Mouse (Mus musculus): Measurements from ENCODE around the gene Tmem239.

Tmem239 gene

DNA sequence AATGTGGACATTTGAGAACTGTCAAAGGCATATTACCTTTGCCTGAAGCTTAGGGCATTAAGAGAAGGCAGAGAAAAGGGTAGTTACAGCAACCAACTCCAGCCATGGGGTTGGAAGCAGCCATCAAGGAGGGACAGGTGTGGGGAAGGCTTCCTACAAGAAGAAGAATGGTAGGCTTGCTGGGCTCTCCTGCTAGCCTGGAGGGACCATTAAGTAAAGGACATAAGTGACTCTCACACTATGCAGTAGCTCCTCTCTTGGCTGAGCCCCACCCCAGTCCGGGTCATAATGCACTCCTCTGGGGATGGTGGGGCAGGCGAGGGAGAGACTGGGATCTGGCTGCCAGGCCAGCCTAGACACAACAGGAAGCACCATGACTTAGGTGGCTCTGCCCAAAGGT is at the start of gene Tmem239:
Gene Tmem239 (plus strand): TSS at position 301 of the 400 bp plus-strand sequence.
- WGBS: 88% methylated on average over 2 of the region's 2 CpGs

GRCm38 (mm10) chr2:130357551-130357950 is 48.7 kb upstream of the Tmem239 start:
- WGBS: 75% methylated on average over 5 of the region's 5 CpGs

DNA sequence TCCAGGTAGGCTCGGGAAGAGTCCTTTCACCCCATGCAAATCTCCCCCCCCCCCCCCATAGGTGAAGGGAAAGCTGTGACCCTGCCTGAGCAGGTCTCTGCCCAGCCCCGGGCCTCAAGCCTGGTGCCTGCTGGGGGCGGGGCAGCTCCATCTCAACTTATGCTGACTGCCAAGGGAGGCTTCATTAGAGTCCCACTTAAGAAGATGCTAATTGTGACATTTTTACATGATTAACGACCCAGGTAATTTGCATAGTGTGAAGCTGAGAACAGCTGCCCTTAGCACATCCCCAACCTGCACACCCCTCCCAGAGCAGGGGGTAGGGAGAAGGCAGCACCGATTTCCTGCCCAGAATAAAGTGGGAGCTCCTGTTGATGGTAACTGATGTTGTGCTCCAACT is 47.4 kb upstream of the Tmem239 start:
- 27% methylated on average over 5 of the region's 5 CpGs for WGBS

DNA sequence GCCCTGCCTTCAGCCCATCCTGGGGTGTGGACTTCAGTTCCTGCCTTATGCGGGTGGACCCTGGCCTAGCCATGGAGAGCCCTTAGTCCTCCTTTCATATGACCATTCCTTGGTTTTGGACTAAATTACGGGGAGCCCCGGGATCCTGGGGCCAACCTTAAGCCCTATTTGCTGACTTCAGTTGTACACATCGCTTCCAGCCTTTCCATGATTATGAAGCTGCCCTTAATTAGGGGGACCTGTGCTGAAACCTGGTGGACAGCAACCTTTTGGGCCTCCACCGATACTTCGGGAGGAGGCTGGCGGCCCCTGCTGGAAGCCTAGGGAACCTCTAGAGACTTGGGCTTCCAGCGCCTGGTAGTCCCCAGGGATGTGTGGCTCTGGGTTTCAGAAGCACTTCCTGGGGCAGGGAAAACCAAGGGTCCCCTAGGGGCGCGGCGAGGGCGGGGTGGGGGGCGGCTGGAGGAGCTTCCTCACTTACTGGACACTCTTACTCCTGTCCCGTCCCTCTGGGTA is 43.7 kb upstream of the Tmem239 start:
- WGBS: 17% methylated on average over 14 of the region's 14 CpGs

GRCm38 (mm10) chr2:130365211-130366094 is 40.8 kb upstream of the Tmem239 start:
- WGBS: 35% methylated on average over 30 of the region's 30 CpGs

- WGBS: 78% methylated on average over 4 of the region's 4 CpGs
These were observed 38.9 kb upstream of the Tmem239 start for GRCm38 (mm10) chr2:130367386-130367785.

GRCm38 (mm10) chr2:130373026-130373425 is 33.3 kb upstream of the Tmem239 start:
- WGBS: 56% methylated on average over 1 of the region's 1 CpGs

- 62% methylated on average over 4 of the region's 4 CpGs for WGBS
These were observed 31.3 kb upstream of the Tmem239 start for GRCm38 (mm10) chr2:130374951-130375350.

GRCm38 (mm10) chr2:130383205-130383604 is 23.1 kb upstream of the Tmem239 start:
- 53% methylated on average over 3 of the region's 3 CpGs for WGBS

- 48% methylated on average over 6 of the region's 6 CpGs for WGBS
These were observed 22.4 kb upstream of the Tmem239 start for GRCm38 (mm10) chr2:130383895-130384294.

- 64% methylated on average over 1 of the region's 1 CpGs for WGBS
These were observed 20.1 kb upstream of the Tmem239 start for GRCm38 (mm10) chr2:130386212-130386611.

DNA sequence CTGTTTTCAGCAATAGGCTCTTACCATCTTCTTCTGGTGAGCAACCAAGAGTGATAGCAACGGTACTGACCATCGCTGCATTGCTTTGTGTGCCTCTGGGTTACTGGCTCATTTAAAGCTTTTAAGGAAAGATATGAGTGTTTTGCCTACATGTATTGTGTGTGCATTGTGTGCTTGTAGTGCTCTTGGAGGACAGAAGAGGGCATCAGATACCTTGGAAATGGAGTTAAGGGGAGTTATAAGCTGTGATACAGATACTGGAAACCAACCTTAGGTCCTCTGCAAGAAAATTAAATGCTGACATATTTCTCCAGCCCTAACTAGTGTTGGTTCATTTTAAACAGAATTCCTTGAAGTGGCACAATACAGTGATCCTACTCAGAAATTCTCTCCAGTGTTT is 17.5 kb upstream of the Tmem239 start:
- WGBS: 90% methylated on average over 2 of the region's 2 CpGs

GRCm38 (mm10) chr2:130390993-130391625 is 15.2 kb upstream of the Tmem239 start:
- WGBS: 91% methylated on average over 11 of the region's 11 CpGs

DNA sequence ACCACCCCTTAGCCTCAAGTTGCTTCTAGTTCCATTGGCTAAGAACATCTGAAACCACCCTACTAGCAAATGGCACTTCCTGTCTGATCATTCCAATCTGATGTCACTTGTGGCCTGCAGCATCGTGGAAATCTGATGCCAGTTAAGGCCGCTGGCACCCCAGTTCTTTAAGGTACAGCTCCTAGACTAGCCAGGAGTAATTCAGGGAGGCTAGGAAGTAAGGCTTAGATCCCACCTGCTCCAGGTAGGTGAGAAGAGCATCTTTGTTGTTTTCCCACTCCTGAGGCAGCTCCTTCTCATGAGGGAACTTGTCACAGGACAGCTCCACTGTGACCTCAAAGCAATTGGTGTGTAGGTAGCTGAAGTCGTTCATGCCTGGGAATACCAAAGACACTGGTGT is 13.4 kb upstream of the Tmem239 start:
- 88% methylated on average over 3 of the region's 3 CpGs for WGBS

DNA sequence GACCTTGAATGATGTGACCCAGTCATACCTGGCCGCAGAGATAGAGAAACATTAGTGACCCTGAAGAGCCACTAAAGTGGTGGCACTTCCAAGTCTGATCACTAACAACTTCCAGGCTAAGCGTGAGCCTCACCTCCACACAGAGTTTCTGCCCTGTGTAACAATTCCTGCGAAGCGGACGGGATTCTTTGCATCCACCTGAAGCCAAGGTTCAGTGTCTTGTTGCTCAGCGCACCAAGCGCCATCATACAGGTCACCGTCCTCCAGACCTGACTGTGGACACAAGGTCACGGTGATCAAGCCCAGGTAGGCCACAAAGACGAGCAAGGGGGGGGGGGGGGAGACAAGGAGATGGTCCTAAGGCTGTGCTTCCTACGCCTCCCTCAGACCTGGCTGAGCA is 10.6 kb upstream of the Tmem239 start:
- 96% methylated on average over 11 of the region's 11 CpGs for WGBS

GRCm38 (mm10) chr2:130397186-130397985 is 8.9 kb upstream of the Tmem239 start, which contains the start of gene Cpxm1:
TSS of gene Cpxm1 (minus strand) at chr2:130397574.
- 6% methylated on average over 51 of the region's 53 CpGs for WGBS

DNA sequence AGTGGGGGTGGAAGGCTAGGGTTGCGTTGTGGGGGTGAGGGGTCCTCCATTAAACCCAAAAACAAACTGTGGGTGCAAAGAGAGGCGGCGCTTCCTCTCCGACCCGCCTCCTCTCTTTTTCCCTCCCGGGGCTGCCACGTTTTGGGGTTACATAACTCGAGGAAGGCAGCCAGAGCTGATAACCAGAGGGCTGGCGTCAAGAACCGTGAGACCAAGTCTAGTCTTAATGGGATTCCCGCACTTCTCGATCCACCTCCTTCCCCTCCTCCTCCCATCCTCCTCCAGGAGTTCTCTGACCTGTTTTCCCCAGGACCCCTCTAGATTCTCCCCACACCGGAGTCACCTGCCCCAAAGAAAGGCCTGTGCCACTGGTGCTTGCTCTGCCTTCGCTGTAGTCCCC is 8.2 kb upstream of the Tmem239 start:
- WGBS: 29% methylated on average over 14 of the region's 14 CpGs

- WGBS: 89% methylated on average over 1 of the region's 1 CpGs
These were observed 6.2 kb upstream of the Tmem239 start for GRCm38 (mm10) chr2:130400046-130400445.

GRCm38 (mm10) chr2:130401891-130402290 is 4.4 kb upstream of the Tmem239 start:
- WGBS: 82% methylated on average over 4 of the region's 4 CpGs

DNA sequence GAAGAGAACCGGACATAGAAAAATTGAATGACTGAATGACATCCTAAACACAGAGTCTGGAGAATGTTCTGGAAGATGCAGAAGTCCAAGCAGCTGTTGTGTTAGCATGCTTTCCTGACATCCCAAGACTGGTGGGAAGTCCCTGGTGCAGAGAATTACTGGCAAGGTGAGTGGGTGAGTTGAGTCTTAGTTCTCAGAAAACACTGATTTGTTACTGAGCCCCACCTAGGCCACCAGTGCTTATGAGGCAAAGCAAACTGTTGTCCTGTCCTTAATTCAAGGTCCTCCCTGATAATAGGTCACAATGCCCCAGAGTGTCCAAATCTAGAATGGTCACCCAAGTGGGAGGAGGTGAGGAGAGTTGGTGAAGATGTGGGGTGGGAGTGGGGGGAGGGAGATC is 1.3 kb upstream of the Tmem239 start, which contains the start of the genes Gm28372 and 1700020A23Rik:
Gene Gm28372 (plus strand): TSS at position 301 of the 400 bp plus-strand sequence.
Gene 1700020A23Rik (plus strand): TSS at position 321 of the 400 bp plus-strand sequence.
- 94% methylated on average over 1 of the region's 1 CpGs for WGBS

DNA sequence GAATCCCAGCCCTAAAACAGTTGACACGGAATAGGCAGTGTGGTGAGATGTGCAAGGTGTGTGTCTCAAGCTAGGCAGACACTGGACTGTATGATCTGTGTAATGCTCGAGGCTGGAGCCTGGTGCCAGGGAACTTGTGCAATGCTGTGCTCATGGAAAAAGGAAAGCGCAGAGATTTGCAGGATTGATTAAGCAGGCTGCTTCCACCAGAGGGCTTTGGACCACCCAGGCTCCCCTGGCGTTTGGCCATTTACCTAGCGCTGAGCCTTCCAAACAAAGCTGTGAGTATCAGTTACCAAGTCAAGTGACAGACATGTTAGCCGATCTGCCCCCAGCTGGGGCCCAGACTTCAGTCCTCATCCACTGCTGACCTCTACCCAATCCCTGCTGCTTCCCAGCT is 1.9 kb downstream of the Tmem239 start:
- 58% methylated on average over 6 of the region's 6 CpGs for WGBS

All from cerebral cortex, adult 2 months (tissue).